Mouse (Mus musculus) lung, embryonic 15.5 days (tissue): Measurements from ENCODE around the gene Jarid2. TPM values are rescaled to one million over a fixed set of nuclear protein-coding genes. Genes with fewer than 3 reads are reported as not detected.

Experiments used
- ATAC-seq: fragments of 200-750 bp; cut with Nextera tagmentation; 2 replicates; pipeline ENCODE4 v1.8.0; 2017; ENCODE audit warnings: moderate number of reproducible peaks, borderline replicate concordance; ENCODE audit not compliant: low FRiP score, low TSS enrichment; ENCODE audit errors: extremely low read depth
- H3K27ac ChIP-seq: fragments of 300-500 bp; sonication (generic); 2 replicates; pipeline ENCODE4 v1.5.1; 2015; ENCODE audit warnings: moderate library complexity, mild to moderate bottlenecking, inconsistent platforms
- H3K27me3 ChIP-seq: fragments of 300-500 bp; sonication (generic); 2 replicates; pipeline ENCODE4 v1.6.1; 2015; ENCODE audit warnings: inconsistent platforms
- H3K36me3 ChIP-seq: fragments of 300-500 bp; sonication (generic); 2 replicates; pipeline ENCODE4 v1.6.1; 2015; ENCODE audit warnings: inconsistent platforms
- H3K4me1 ChIP-seq: fragments of 300-500 bp; sonication (generic); 2 replicates; pipeline ENCODE4 v1.6.1; 2015; ENCODE audit warnings: inconsistent platforms
- H3K4me2 ChIP-seq: fragments of 300-500 bp; sonication (generic); 2 replicates; pipeline ENCODE4 v1.6.1; 2015; ENCODE audit warnings: inconsistent platforms, mild to moderate bottlenecking, moderate library complexity
- H3K4me3 ChIP-seq: fragments of 300-500 bp; sonication (generic); 2 replicates; pipeline ENCODE4 v1.5.1; 2015; ENCODE audit warnings: mild to moderate bottlenecking, inconsistent platforms
- H3K9ac ChIP-seq: fragments of 300-500 bp; sonication (generic); 2 replicates; pipeline ENCODE4 v1.6.1; 2015; ENCODE audit warnings: inconsistent platforms
- H3K9me3 ChIP-seq: fragments of 300-500 bp; sonication (generic); 2 replicates; pipeline ENCODE4 v1.6.1; 2016; ENCODE audit warnings: inconsistent platforms
- WGBS: fragments of 180-500 bp; shearing (Covaris S2); methylation state at CpG from one replicate; pipeline ENCODE4 v1.1.7; 2015; 5-methylcytosine and 5-hydroxymethylcytosine counted together
- polyA plus RNA-seq: library from polyadenylated mRNA; unstranded; fragments of >200 nt; fragmentation: Nextera tagmentation; extraction: Ambion mirVana; gene quantifications from 2 replicates; pipeline ENCODE4 v1.2.1, GENCODE M21; 2015

Gene Jarid2
- polyA plus RNA-seq = 22.5 and 23.6 TPM in 2 replicates

DNA sequence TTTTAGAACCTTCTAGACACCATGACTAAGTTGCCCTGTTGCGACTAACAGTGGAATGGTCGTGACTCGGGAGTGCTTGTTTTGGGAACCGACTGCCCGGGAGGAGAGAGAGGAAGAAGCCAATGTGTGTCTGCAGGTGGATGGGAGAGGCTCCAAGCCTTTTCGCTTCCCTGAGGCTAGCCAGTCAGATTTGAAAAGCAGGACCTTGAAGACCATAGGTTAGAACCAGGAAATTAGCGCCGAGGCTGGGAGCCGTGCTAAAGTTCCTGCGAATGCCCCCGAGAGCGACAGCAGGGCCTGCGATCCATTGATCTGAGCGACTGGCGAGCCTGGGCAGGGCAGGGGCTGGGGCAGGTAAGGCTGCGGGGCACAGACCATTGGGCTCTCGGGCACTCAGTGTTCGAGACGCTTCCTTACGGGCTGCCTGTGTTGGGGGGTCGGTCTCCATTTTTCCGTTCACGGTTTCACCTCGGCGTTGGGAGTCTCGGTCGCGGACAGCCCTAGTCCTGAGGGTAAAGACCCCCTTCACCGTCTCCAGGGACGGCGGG lies at the start of gene Jarid2:
Gene Jarid2 (plus strand): TSS at position 51 of the 548 bp plus-strand sequence.
- Histone ChIP-seq H3K27me3 (no peaks in the 10 kb centered on the region), H3K36me3 (no peaks in the 10 kb centered on the region), H3K9ac (peak within 1 kb of the TSS; percentile 76), H3K27ac (peak within 1 kb of the TSS; percentile 88), H3K4me2 (peak within 1 kb of the TSS; percentile 84), H3K4me3 (peak within 1 kb of the TSS; percentile 82), H3K9me3 (no peaks in the 10 kb centered on the region), H3K4me1 (peaks cover 7% of the 10 kb centered on the region)
- 2% methylated on average over 31 of the region's 31 CpGs for WGBS
- ATAC-seq = no peak

DNA sequence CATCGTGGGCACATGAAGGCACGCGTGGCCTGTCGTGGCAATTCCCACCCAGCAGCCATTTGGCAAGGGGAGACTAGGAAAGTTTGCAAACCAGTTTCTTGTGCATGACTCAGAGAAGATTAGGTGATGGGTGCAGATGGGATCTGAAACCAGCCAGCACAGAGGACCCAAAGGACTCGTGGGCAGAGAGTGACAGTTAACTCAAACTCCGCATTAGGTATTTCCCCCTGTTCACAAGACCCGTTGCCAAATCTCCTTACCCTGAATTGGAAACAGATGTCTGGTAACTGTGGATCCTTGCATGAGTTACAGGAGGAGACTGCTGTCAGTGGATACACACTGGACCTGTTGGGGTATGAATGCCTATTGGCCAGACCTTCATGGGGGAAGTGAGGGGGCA lies 48.2 kb upstream of the Jarid2 start:
- H3K9me3 ChIP-seq = no peaks in the 10 kb centered on the region
- ATAC-seq = no peak
- H3K4me1 ChIP-seq = no peaks in the 10 kb centered on the region
- no peak overlapping the region for H3K27ac ChIP-seq
- 80% methylated on average over 7 of the region's 7 CpGs for WGBS
- no peaks in the 10 kb centered on the region for H3K36me3 ChIP-seq
- H3K27me3 ChIP-seq = peaks cover under 1% of the 10 kb centered on the region; the same call in 1 of the 2 replicates
- no peak overlapping the region for H3K4me2 ChIP-seq
- H3K4me3 ChIP-seq = no peak overlapping the region
- H3K9ac ChIP-seq = no peak overlapping the region

DNA sequence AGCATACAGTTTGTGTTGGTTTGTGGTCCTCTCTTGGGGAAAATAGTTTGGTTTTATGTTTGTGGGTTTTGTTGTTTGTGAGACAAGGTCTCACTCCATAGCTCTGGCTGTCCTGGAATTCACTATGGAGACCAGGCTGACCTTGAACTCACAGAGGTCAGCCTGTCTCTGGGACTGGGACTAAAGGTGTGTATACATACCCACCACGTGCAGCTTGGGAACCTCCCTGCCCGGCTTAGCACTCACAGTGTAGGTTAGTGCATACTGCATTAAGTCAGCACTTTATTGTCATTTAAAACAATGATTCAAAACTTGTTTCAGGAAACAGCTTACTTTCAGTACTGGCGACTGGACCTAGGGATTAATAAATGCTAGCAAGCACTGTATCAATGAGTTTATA lies 41.1 kb upstream of the Jarid2 start:
- no peaks in the 10 kb centered on the region for H3K9me3 ChIP-seq
- H3K36me3 ChIP-seq = no peaks in the 10 kb centered on the region
- no peak overlapping the region for H3K27ac ChIP-seq
- WGBS = 51% methylated on average over 3 of the region's 3 CpGs
- H3K9ac ChIP-seq = no peak overlapping the region
- no peak for ATAC-seq
- H3K27me3 ChIP-seq = no peaks in the 10 kb centered on the region
- H3K4me3 ChIP-seq = no peak overlapping the region
- H3K4me1 ChIP-seq = no peaks in the 10 kb centered on the region
- no peak overlapping the region for H3K4me2 ChIP-seq

DNA sequence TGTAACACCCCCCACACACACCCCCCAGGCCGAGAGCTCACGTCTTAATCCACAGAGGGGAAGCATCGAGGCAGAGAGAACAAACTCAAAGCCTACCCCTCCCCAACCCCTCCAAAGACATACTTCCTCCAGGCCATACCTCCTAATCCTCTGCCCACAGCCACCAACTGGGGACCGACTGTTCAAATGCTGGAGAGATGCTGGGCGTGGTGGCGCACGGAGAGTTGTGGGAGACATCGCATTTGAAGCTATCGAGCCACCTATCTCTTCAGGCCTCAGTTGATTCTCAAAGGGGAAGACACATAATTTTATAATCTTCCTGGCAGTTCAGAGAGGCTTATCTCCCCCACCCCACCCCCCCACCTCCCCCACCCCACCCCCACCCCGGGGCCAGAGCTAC lies 31.6 kb upstream of the Jarid2 start:
- WGBS = 83% methylated on average over 10 of the region's 10 CpGs

DNA sequence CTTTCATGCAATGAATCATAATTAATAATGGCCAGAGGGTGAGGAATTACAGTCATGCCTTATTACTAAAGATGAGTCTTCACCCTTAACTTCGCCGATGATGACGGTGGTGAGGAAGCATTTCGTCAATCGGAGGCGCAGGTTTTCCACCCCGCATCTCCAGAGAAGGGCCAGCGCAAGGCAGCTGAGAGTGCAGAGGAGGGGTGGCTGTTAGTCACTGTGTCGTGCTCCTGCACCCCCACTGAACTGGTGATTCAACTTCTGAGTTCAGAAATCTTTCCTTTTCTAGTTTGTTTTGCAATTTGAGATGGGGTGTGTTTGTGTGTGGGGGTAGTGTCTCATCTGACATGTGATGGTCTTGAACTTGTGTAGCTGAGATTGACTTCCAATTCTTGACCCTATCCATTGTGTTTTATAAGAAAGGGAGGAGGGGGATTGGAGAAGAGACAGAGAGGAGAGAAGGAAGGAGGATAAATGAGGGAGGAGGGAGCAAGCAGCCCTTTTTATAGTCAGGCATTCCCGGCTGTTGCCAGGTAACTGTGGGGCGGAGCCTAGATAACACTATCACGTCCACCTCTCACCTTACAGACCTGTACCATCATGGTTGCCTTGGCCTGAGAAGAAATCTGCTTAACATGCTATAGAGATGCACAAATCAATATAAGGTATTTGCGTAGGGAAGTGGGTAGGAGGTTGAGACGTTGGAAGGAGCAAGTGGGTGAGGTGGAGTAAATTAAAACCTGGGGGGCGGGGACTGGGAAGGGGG lies 25.1 kb upstream of the Jarid2 start:
- no peak overlapping the region for H3K4me3 ChIP-seq
- 70% methylated on average over 15 of the region's 15 CpGs for WGBS

More for the DNA sequence above, 31.6 kb upstream of the Jarid2 start:
- H3K9ac ChIP-seq = no peak overlapping the region
- H3K4me1 ChIP-seq = no peaks in the 10 kb centered on the region
- no peaks in the 10 kb centered on the region for H3K27me3 ChIP-seq
- H3K4me2 ChIP-seq = no peak overlapping the region
- no peaks in the 10 kb centered on the region for H3K36me3 ChIP-seq
- ATAC-seq = no peak
- H3K9me3 ChIP-seq = no peaks in the 10 kb centered on the region
- no peak overlapping the region for H3K27ac ChIP-seq
- H3K4me3 ChIP-seq = no peak overlapping the region

DNA sequence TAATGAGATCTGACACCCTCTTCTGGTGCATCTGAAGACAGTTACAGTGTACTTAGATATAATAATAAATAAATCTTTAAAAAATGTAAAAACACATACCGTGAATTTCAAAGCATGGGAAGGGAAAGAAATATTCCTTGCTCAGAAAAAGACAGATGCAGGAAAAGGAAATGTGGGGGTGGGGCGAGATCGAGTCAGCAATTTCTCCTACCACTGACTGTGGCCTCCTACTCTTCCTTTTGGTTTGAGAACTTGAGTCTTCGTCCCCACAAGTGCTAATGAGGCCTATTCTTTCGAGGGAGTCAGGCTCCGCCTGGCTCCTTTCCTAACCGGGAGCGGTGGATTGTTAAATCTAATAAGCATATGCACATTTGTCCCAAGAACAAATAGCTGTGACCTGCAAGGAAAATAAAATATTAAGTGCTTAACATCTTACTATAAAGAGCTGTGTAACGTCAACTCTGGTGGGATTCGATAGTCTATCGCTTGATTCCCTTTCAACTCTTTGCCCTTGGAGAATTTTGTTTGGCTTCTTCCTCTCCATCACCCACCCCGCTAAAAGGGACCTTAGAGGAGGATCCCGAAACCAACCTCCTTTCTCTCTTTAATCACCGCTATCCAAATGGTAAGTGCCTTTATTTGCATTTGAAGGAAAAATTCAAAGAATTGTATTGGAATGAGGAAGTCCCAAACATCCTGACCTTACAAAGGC lies 24.1 kb upstream of the Jarid2 start:
- no peak overlapping the region for H3K27ac ChIP-seq
- peaks cover 4% of the 10 kb centered on the region; the same call in 1 of the 2 replicates for H3K4me1 ChIP-seq
- ATAC-seq = no peak
- no peak overlapping the region for H3K9ac ChIP-seq
- H3K4me3 ChIP-seq = no peak overlapping the region
- no peak overlapping the region for H3K4me2 ChIP-seq
- H3K9me3 ChIP-seq = no peaks in the 10 kb centered on the region
- WGBS = 43% methylated on average over 14 of the region's 14 CpGs
- no peaks in the 10 kb centered on the region for H3K27me3 ChIP-seq
- no peaks in the 10 kb centered on the region for H3K36me3 ChIP-seq

More for the DNA sequence above, 25.1 kb upstream of the Jarid2 start:
- Histone ChIP-seq H3K4me2 (no peak overlapping the region), H3K27ac (no peak overlapping the region), H3K27me3 (no peaks in the 10 kb centered on the region), H3K4me1 (peaks cover 4% of the 10 kb centered on the region; the same call in 1 of the 2 replicates), H3K9me3 (no peaks in the 10 kb centered on the region), H3K9ac (no peak overlapping the region), H3K36me3 (no peaks in the 10 kb centered on the region)
- ATAC-seq = no peak

DNA sequence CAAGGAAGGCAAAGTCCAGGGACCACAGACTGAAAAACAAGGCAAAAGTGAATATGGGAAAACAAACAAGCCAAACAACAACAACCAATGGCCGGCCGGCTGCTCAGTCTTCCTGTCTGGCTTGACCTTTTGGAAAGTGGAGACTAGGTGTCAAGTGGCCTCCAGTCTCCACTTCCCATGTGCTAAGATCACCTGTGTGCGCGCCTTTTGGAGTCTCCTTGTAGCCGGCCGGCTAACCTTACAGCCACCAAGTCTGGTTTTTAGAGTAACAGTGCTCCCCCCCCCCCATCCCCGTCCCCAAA lies 23.6 kb upstream of the Jarid2 start:
- no peaks in the 10 kb centered on the region for H3K9me3 ChIP-seq
- no peaks in the 10 kb centered on the region for H3K27me3 ChIP-seq
- WGBS = 43% methylated on average over 7 of the region's 7 CpGs
- no peak overlapping the region for H3K4me2 ChIP-seq
- H3K27ac ChIP-seq = no peak overlapping the region
- H3K4me3 ChIP-seq = no peak overlapping the region
- H3K36me3 ChIP-seq = no peaks in the 10 kb centered on the region
- peaks cover 4% of the 10 kb centered on the region; the same call in 1 of the 2 replicates for H3K4me1 ChIP-seq
- no peak for ATAC-seq
- no peak overlapping the region for H3K9ac ChIP-seq

DNA sequence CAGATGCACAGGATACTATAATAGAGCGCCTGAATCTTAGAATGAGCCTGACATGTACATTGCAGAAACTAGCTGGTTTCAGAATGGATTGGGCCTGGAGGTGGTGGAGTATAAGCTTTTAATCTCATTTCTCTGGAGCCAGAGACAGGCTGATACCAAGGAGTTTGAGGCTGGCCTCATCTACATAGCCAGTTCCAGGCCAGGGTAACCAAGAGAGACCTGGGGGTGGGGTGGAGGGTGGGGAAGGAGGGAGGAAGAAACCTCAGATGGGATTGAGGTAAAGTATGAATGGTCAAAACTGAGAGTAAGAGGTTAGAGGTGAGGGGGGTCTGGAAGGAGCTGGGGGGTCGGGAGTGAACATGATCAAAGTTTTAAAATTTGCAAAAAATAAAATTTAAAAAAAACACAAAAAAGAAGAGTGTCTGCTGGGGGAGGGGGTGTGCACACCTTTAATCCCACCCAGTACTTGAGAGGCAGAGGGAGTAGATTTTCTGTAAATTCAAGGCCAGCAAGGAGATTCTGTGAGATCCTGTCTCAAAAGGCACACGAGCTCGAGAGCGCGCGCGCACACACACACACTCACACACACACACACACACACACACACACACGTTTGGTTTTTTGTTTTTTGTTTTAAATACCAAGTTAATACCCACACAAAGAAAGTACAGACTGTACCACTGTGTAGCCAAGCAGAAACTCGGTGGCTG lies 22.9 kb upstream of the Jarid2 start:
- Histone ChIP-seq H3K9me3 (no peaks in the 10 kb centered on the region), H3K27me3 (no peaks in the 10 kb centered on the region), H3K4me2 (no peak overlapping the region), H3K36me3 (no peaks in the 10 kb centered on the region), H3K27ac (no peak overlapping the region), H3K4me3 (no peak overlapping the region), H3K4me1 (peaks cover 4% of the 10 kb centered on the region; the same call in 1 of the 2 replicates), H3K9ac (no peak overlapping the region)
- 78% methylated on average over 10 of the region's 10 CpGs for WGBS
- no peak for ATAC-seq

DNA sequence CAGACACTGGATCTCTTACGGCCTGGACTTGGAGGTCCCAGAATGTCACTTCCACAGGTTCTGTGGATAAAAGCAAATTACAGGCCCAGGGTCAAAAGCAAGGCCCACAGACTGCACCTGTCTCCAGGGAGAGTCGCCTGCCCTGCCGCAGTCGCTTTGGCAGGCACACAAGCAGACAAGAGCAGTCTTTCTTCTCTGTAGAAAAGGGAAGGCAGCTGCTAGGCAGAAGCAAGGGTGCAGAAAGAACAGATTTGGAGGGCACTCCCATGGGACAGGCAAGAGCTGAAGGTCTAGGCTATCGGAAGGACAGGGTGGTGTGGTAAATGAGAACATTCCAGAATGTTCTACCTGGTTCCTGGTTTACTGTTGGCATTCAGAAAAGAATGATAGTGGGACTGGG lies 22.1 kb upstream of the Jarid2 start:
- Histone ChIP-seq H3K27me3 (no peaks in the 10 kb centered on the region), H3K4me1 (peaks cover 7% of the 10 kb centered on the region; the same call in 1 of the 2 replicates), H3K9ac (no peak overlapping the region), H3K9me3 (no peaks in the 10 kb centered on the region), H3K36me3 (no peaks in the 10 kb centered on the region), H3K4me2 (no peak overlapping the region), H3K4me3 (no peak overlapping the region), H3K27ac (no peak overlapping the region)
- no peak for ATAC-seq
- 76% methylated on average over 5 of the region's 5 CpGs for WGBS

DNA sequence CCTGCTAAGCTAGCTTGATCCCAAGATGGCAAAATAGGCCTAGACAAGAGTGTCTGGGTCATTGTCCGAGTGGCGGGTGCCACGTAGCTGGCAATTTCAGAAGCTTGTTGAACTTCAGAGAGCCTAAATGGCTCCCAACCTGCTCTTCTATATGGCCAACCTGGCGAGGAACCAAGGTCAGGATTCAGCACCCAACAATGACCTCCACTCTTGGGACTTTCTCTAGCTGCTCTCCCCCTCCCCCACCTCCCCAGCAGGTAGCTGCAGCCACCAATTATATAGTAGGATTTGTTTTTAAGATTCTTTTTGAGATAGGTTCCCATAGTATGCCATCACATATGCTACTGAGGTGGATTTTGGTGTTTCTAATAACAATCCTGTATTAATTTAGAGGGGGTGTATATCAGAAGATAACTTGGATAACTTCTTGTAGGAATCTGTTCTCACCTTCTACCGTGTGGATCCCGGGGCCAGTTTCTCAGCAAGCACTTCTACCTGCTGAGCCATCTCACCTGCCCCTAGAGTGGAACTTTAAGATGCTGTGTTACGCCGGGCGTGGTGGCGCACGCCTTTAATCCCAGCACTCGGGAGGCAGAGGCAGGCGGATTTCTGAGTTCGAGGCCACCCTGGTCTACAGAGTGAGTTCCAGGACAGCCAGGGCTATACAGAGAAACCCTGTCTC lies 20.8 kb upstream of the Jarid2 start:
- no peak overlapping the region for H3K27ac ChIP-seq
- H3K27me3 ChIP-seq = no peaks in the 10 kb centered on the region
- H3K4me1 ChIP-seq = peaks cover 7% of the 10 kb centered on the region; the same call in 1 of the 2 replicates
- H3K4me2 ChIP-seq = no peak overlapping the region
- WGBS = 89% methylated on average over 14 of the region's 14 CpGs
- no peak overlapping the region for H3K4me3 ChIP-seq
- ATAC-seq = no peak
- H3K36me3 ChIP-seq = no peaks in the 10 kb centered on the region
- H3K9me3 ChIP-seq = no peaks in the 10 kb centered on the region
- no peak overlapping the region for H3K9ac ChIP-seq

DNA sequence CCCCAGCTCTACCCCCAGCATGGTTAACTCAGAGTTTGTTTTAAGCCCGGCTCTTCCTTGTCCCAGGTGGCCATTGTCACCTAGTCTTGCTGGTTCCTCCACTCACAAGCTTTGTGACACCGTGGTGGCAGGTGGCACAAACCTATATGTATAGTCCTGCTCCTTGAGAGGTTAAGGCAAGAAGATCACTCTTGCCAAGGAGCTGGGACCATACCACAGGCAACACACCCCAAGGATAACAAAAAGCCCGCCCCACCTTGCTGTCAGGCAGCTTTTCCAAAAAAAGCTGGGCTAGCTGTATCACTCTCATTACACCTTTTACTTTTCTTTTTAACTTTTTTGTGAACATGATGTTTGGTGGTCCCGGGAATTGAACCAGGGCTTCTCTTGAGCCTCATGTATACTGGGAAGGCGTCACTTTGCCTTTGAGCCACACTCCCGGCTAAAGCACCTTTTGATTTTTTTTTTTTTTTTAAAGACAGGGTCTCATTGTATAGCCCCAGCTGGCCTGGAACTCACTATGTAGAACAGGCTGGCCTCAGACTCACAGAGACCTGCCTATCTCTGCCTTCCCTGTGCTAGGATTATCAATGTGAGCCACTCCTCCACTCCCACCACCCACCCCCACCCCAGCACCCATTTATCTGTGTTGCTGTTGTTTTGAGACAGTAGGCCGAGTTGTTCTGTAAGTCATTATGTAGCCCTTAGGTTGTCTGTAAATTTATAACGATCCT lies 19.4 kb upstream of the Jarid2 start:
- ATAC-seq = no peak
- Histone ChIP-seq H3K27ac (no peak overlapping the region), H3K9me3 (no peaks in the 10 kb centered on the region), H3K9ac (no peak overlapping the region), H3K4me2 (no peak overlapping the region), H3K4me3 (no peak overlapping the region), H3K4me1 (peaks cover 7% of the 10 kb centered on the region; the same call in 1 of the 2 replicates), H3K36me3 (no peaks in the 10 kb centered on the region), H3K27me3 (no peaks in the 10 kb centered on the region)
- 59% methylated on average over 8 of the region's 8 CpGs for WGBS
